Mouse (Mus musculus) forebrain, embryonic 13.5 days (tissue): Measurements from ENCODE around the gene Dot1l. TPM values are rescaled to one million over a fixed set of nuclear protein-coding genes. Genes with fewer than 3 reads are reported as not detected.
"Not testable (repeated sequence)": the region's sequence is repeated elsewhere in the genome, so short reads cannot be mapped to it uniquely, and the experiment has no call there.

Experiments
- ATAC-seq: fragments of 200-750 bp; cut with Nextera tagmentation; 2 replicates; pipeline ENCODE4 v1.8.0; 2017
- H3K27ac ChIP-seq: fragments of 300-500 bp; sonication (generic); 2 replicates; pipeline ENCODE4 v1.5.1; 2015; ENCODE audit warnings: inconsistent platforms, mild to moderate bottlenecking, moderate library complexity
- H3K27me3 ChIP-seq: fragments of 300-500 bp; sonication (generic); 2 replicates; pipeline ENCODE4 v1.6.1; 2015; ENCODE audit warnings: mild to moderate bottlenecking, inconsistent platforms
- H3K36me3 ChIP-seq: fragments of 300-500 bp; sonication (generic); 2 replicates; pipeline ENCODE4 v1.6.1; 2015; ENCODE audit warnings: mild to moderate bottlenecking, inconsistent platforms; ENCODE audit not compliant: poor library complexity, severe bottlenecking
- H3K4me1 ChIP-seq: fragments of 300-500 bp; sonication (generic); 2 replicates; pipeline ENCODE4 v1.6.1; 2015; ENCODE audit warnings: inconsistent platforms
- H3K4me2 ChIP-seq: fragments of 300-500 bp; sonication (generic); 2 replicates; pipeline ENCODE4 v1.6.1; 2015; ENCODE audit warnings: inconsistent platforms, mild to moderate bottlenecking, moderate library complexity
- H3K4me3 ChIP-seq: fragments of 300-500 bp; sonication (generic); 2 replicates; pipeline ENCODE4 v1.5.1; 2015; ENCODE audit warnings: mild to moderate bottlenecking, inconsistent platforms
- H3K9ac ChIP-seq: fragments of 300-500 bp; sonication (generic); 2 replicates; pipeline ENCODE4 v1.6.1; 2015; ENCODE audit warnings: mild to moderate bottlenecking, inconsistent platforms
- H3K9me3 ChIP-seq: fragments of 300-500 bp; sonication (generic); replicated peaks from 2 replicates; pipeline ENCODE4 v1.6.1; 2016; ENCODE audit warnings: inconsistent platforms
- WGBS: fragments of 180-500 bp; shearing (Covaris S2); methylation state at CpG from one replicate; pipeline ENCODE4 v1.1.7; 2015; 5-methylcytosine and 5-hydroxymethylcytosine counted together
- polyA plus RNA-seq: library from polyadenylated mRNA; unstranded; fragments of >200 nt; fragmentation: Nextera tagmentation; extraction: Ambion mirVana; gene quantifications from 2 replicates; pipeline ENCODE4 v1.2.1, GENCODE M21; 2015

Gene Dot1l
- polyA plus RNA-seq, 1 experiment from 2014 or later = 19.9 TPM

DNA sequence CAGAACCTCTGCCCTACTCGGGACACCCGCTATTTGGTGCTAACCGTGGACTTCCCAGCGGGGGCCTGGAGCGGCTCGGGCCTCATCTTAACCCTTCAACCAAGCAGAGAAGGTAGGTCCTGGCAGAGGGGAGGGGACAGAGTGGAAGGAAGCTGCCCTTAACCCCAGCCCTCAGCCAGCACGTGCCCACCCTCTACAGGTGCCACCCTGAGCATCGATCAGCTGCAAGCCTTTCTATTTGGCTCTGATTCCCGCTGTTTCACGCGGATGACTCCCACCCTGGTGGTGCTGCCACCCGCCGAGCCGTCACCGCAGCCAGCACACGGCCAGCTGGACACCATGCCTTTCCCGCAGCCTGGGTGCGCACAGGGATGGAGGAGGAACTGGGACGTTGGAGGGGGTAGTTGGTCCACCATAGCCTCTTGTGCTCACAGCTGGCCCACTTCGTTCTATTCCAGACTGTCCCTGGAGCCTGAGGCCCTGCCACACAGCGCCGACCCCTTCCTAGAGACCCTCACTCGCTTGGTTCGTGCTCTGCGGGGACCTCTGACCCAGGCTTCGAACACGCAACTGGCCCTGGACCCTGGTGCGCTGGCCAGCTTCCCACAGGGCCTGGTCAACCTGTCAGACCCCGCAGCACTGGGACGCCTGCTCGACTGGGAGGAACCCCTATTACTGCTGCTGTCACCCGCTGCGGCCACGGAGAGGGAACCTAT is 51.5 kb downstream of the Dot1l start:
- peak overlapping the region; percentile 75 for H3K9ac ChIP-seq
- H3K27ac ChIP-seq = peak overlapping the region; percentile 71
- H3K27me3 ChIP-seq = peaks cover 54% of the 10 kb centered on the region
- 0 out of 2 replicates have a peak, but pooled peaks have one; percentile 0 for ATAC-seq
- WGBS = 42% methylated on average over 34 of the region's 34 CpGs
- H3K4me3 ChIP-seq = peak overlapping the region; percentile 44
- H3K4me2 ChIP-seq = peak overlapping the region; percentile 80
- H3K4me1 ChIP-seq = peaks cover 34% of the 10 kb centered on the region
- H3K36me3 ChIP-seq = peaks cover 40% of the 10 kb centered on the region
- no peaks in the 10 kb centered on the region for H3K9me3 ChIP-seq

DNA sequence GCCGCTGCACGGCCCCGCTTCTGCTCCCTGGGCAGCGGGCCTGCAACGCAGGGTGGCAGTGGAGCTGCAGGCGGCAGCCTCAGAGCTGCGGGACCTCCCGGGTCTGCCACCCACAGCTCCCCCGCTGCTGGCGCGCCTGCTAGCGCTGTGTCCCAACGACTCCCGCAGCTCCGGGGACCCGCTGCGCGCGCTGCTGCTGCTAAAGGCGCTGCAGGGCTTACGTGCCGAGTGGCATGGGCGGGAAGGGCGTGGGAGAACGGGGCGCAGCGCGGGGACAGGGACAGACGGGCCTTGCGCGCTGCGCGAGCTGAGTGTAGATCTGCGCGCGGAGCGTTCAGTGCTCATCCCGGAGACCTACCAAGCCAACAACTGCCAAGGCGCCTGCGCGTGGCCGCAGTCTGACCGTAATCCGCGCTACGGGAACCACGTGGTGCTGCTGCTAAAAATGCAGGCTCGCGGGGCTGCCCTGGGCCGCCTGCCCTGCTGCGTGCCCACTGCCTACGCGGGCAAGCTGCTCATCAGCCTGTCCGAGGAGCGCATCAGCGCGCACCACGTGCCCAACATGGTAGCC is 52.1 kb downstream of the Dot1l start:
- Histone ChIP-seq H3K9ac (peak overlapping the region; percentile 75), H3K27me3 (peaks cover 59% of the 10 kb centered on the region), H3K4me2 (peak overlapping the region; percentile 80), H3K36me3 (peaks cover 34% of the 10 kb centered on the region), H3K4me1 (peaks cover 34% of the 10 kb centered on the region), H3K9me3 (no peaks in the 10 kb centered on the region), H3K27ac (peak overlapping the region; percentile 71), H3K4me3 (peak overlapping the region; percentile 44)
- under 1% methylated on average over 58 of the region's 58 CpGs for WGBS
- peak; percentile 84 for ATAC-seq

DNA sequence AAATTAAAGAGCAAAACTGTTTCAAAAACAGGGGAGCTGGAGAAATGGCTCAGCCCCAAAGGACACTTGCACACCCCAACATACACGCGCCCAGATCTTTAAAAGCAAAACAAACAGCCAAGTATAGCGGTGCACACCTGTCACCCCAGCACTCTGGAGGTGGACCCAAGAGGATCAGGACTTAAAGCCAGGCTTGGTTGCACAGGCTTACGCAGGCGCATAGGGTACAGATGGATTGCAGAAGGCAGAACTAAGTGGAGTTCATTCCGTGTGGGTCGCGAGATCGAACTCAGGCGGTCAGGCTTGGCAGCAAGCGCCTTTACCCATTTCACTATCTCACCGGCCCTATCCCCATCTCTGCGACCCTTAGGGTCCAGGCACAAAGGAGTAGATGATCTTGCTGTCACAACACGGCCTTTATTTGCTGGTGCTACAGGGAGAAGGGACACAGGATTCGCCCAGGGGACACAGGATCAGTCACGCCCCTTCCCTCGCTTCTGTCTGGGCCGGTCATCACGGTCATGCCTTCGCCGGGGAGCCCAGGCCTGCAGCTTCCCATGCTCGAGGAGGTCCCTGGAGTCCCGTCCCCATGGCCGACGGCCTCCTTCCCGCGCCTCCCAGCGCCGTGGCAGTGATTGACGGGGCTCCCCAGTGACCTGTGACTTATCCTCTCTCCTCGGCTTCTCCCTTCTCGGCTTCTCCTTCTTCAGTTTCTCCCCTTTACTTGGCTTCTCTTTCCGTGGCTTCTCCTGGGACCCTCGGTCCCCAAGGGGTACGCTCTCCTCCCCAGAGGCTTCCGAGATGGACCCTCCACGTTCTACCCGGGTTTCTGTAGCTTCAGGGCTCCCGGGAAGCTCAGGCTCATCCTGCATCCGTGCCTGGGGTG is 53.3 kb downstream of the Dot1l start:
- Histone ChIP-seq H3K27ac (no peak overlapping the region), H3K36me3 (peaks cover 22% of the 10 kb centered on the region), H3K9me3 (no peaks in the 10 kb centered on the region), H3K27me3 (peaks cover 67% of the 10 kb centered on the region), H3K4me2 (peak overlapping the region; percentile 80), H3K4me3 (peak overlapping the region; percentile 7; the same call in 1 of the 2 replicates), H3K4me1 (peaks cover 34% of the 10 kb centered on the region), H3K9ac (peak overlapping the region; percentile 47)
- 19% methylated on average over 40 of the region's 40 CpGs for WGBS
- ATAC-seq = no peak

GRCm38 (mm10) chr10:80808985-80809632 is 54.1 kb downstream of the Dot1l start:
- H3K4me2 ChIP-seq = peak overlapping the region; percentile 80
- peaks cover 67% of the 10 kb centered on the region for H3K27me3 ChIP-seq
- H3K4me1 ChIP-seq = peaks cover 34% of the 10 kb centered on the region
- H3K27ac ChIP-seq = no peak overlapping the region
- peak overlapping the region; percentile 7; the same call in 1 of the 2 replicates for H3K4me3 ChIP-seq
- ATAC-seq = no peak
- WGBS = 10% methylated on average over 18 of the region's 18 CpGs
- peaks cover 14% of the 10 kb centered on the region for H3K36me3 ChIP-seq
- H3K9ac ChIP-seq = peak overlapping the region; percentile 47
- no peaks in the 10 kb centered on the region for H3K9me3 ChIP-seq

DNA sequence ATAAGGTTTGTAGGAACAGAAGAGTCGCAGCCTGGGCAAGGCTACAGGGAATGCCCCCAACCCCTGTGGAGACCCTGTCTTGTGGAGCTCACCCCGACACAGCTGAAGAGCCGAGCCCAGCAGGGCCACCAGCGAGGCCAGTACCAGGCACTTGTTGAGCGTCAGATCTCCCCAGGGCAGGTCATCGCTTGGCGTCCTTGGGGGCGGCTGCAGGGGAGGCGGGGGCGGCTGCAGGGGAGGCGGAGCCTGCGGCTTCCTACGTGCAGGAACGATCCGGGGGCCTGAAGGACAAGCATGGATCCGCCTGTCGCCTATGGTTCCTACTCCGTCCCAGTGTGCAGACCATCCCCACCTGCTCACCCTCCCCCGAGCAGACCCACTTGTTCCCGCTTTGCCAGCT is 55.1 kb downstream of the Dot1l start:
- Histone ChIP-seq H3K4me1 (peaks cover 34% of the 10 kb centered on the region), H3K36me3 (peaks cover 4% of the 10 kb centered on the region), H3K27me3 (peaks cover 65% of the 10 kb centered on the region), H3K27ac (no peak overlapping the region), H3K9ac (peak overlapping the region; percentile 26; the same call in 1 of the 2 replicates), H3K4me3 (no peak overlapping the region), H3K9me3 (no peaks in the 10 kb centered on the region), H3K4me2 (no peak overlapping the region; the same call in 1 of the 2 replicates)
- 5% methylated on average over 12 of the region's 20 CpGs for WGBS
- ATAC-seq = no peak

GRCm38 (mm10) chr10:80812391-80813041 is 57.5 kb downstream of the Dot1l start:
- Histone ChIP-seq H3K27me3 (peaks cover 50% of the 10 kb centered on the region), H3K36me3 (no peaks in the 10 kb centered on the region), H3K4me2 (no peak overlapping the region), H3K9ac (no peak overlapping the region; the same call in 1 of the 2 replicates), H3K9me3 (no peaks in the 10 kb centered on the region), H3K4me3 (no peak overlapping the region), H3K4me1 (peaks cover 17% of the 10 kb centered on the region), H3K27ac (no peak overlapping the region)
- 68% methylated on average over 5 of the region's 5 CpGs for WGBS
- ATAC-seq = no peak

- H3K27ac ChIP-seq = no peak within 1 kb of the TSS
- no peak within 1 kb of the TSS; the same call in 1 of the 2 replicates for H3K9ac ChIP-seq
- no peak for ATAC-seq
- WGBS = 69% methylated on average over 4 of the region's 4 CpGs
- no peaks in the 10 kb centered on the region for H3K36me3 ChIP-seq
- H3K4me3 ChIP-seq = no peak within 1 kb of the TSS
- no peaks in the 10 kb centered on the region for H3K9me3 ChIP-seq
- H3K4me1 ChIP-seq = peaks cover 9% of the 10 kb centered on the region
- H3K27me3 ChIP-seq = peaks cover 42% of the 10 kb centered on the region
- no peak within 1 kb of the TSS for H3K4me2 ChIP-seq
These were observed 58.4 kb downstream of the Dot1l start, which contains the start of gene Jsrp1 for GRCm38 (mm10) chr10:80813366-80813765. Gene Jsrp1 (minus strand): TSS chr10:80813498.

DNA sequence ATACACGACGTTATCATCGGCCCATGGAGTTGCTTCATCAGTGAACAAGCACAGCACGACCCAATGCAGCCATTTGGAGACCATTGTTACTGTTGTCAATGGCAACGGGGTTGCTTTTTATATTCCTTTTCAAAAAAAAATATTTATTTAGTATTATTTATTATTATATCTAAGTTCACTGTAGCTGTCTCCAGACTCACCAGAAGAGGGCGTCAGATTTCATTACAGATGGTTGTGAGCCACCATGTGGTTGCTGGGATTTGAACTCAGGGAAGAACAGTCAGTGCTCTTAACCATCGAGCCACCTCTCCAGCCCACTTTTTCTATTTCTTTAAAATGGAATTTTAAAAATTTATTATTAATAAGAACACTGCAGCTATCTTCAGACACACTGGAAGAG is 59.8 kb downstream of the Dot1l start:
- Histone ChIP-seq H3K4me2 (no peak overlapping the region), H3K27me3 (peaks cover 29% of the 10 kb centered on the region), H3K4me1 (no peaks in the 10 kb centered on the region), H3K27ac (no peak overlapping the region), H3K4me3 (no peak overlapping the region), H3K36me3 (no peaks in the 10 kb centered on the region), H3K9me3 (no peaks in the 10 kb centered on the region), H3K9ac (no peak overlapping the region)
- no peak for ATAC-seq
- 65% methylated on average over 7 of the region's 7 CpGs for WGBS

- not testable (repeated sequence) for ATAC-seq, H3K9me3 ChIP-seq, H3K4me2 ChIP-seq, H3K27ac ChIP-seq, H3K4me3 ChIP-seq, H3K9ac ChIP-seq, H3K36me3 ChIP-seq, H3K4me1 ChIP-seq
- WGBS = 79% methylated on average over 3 of the region's 3 CpGs
- H3K27me3 ChIP-seq = peaks cover 14% of the 10 kb centered on the region; the same call in 1 of the 2 replicates
These were observed 61.3 kb downstream of the Dot1l start for GRCm38 (mm10) chr10:80816303-80816702.

GRCm38 (mm10) chr10:80817164-80817563 is 62.2 kb downstream of the Dot1l start:
- Histone ChIP-seq H3K27ac (no peak overlapping the region), H3K4me1 (no peaks in the 10 kb centered on the region), H3K4me2 (no peak overlapping the region), H3K27me3 (peaks cover 8% of the 10 kb centered on the region; the same call in 1 of the 2 replicates), H3K9me3 (no peaks in the 10 kb centered on the region), H3K4me3 (no peak overlapping the region), H3K36me3 (no peaks in the 10 kb centered on the region), H3K9ac (no peak overlapping the region)
- 66% methylated on average over 2 of the region's 2 CpGs for WGBS
- no peak for ATAC-seq

GRCm38 (mm10) chr10:80817955-80818354 is 62.9 kb downstream of the Dot1l start:
- not testable (repeated sequence) for H3K9ac ChIP-seq, H3K4me3 ChIP-seq, H3K27ac ChIP-seq, H3K4me1 ChIP-seq, H3K27me3 ChIP-seq, H3K9me3 ChIP-seq, H3K36me3 ChIP-seq, H3K4me2 ChIP-seq, ATAC-seq
- WGBS = 84% methylated on average over 7 of the region's 7 CpGs
